Mouse (Mus musculus) hindbrain, embryonic 12.5 days (tissue): ENCODE measurements at regions not wholly inside any gene's neighbourhood (a gene's known extent, or its start where the extent isn't known, plus 50 kb on each side); places are given as distances from the start of the nearest gene placed in this dataset.

Experiments used
- ATAC-seq: fragments of 200-750 bp; cut with Nextera tagmentation; 2 replicates; pipeline ENCODE4 v1.8.0; 2017; ENCODE audit warnings: moderate TSS enrichment; ENCODE audit not compliant: low FRiP score
- H3K27ac ChIP-seq: fragments of 300-500 bp; sonication (generic); 2 replicates; pipeline ENCODE4 v1.5.1; 2016; ENCODE audit warnings: mild to moderate bottlenecking
- H3K27me3 ChIP-seq: fragments of 300-500 bp; sonication (generic); 2 replicates; pipeline ENCODE4 v1.6.1; 2016; ENCODE audit warnings: mild to moderate bottlenecking
- H3K36me3 ChIP-seq: fragments of 300-500 bp; sonication (generic); 2 replicates; pipeline ENCODE4 v1.6.1; 2016; ENCODE audit warnings: mild to moderate bottlenecking
- H3K4me1 ChIP-seq: fragments of 300-500 bp; sonication (generic); 2 replicates; pipeline ENCODE4 v1.6.1; 2016
- H3K4me2 ChIP-seq: fragments of 300-500 bp; sonication (generic); replicated peaks from 2 replicates; pipeline ENCODE4 v1.6.1; 2016; ENCODE audit warnings: mild to moderate bottlenecking
- H3K4me3 ChIP-seq: fragments of 300-500 bp; sonication (generic); 2 replicates; pipeline ENCODE4 v1.5.1; 2016; ENCODE audit warnings: mild to moderate bottlenecking
- H3K9ac ChIP-seq: fragments of 300-500 bp; sonication (generic); 2 replicates; pipeline ENCODE4 v1.6.1; 2016; ENCODE audit warnings: mild to moderate bottlenecking, moderate library complexity
- H3K9me3 ChIP-seq: fragments of 300-500 bp; sonication (generic); replicated peaks from 2 replicates; pipeline ENCODE4 v1.6.1; 2016; ENCODE audit warnings: mild to moderate bottlenecking
- WGBS: fragments of 180-500 bp; shearing (Covaris S2); methylation state at CpG from one replicate; pipeline ENCODE4 v1.1.7; 2016; 5-methylcytosine and 5-hydroxymethylcytosine counted together

DNA sequence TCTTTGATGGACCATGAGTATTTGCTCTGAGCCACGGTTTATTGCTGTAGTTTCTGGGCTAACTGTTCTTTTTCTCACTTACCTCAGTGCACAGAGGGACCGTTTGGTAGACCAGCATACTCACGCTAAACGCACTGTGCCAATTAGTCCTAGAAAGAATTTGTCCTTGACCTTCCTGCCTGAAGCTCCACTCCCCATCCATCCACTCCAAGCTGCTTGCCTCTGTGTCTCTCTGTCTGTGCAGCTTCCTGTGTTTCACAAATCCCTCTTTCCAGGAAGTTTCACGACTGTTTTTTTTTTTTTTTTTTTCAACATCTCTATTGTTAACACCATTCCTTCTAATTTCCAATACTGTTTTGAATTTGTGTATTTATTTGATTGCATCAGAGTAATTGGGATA, 116.8 kb downstream of the Btg1 start:
- H3K27ac ChIP-seq, result no peak overlapping the region
- no peaks in the 10 kb centered on the region for H3K4me1 ChIP-seq
- no peaks in the 10 kb centered on the region for H3K9me3 ChIP-seq
- H3K4me3 ChIP-seq, result no peak overlapping the region
- H3K4me2 ChIP-seq, result no peak overlapping the region
- no peaks in the 10 kb centered on the region for H3K36me3 ChIP-seq
- H3K27me3 ChIP-seq, result no peaks in the 10 kb centered on the region
- no peak for ATAC-seq
- WGBS, result 79% methylated on average over 5 of the region's 5 CpGs
- no peak overlapping the region for H3K9ac ChIP-seq

DNA sequence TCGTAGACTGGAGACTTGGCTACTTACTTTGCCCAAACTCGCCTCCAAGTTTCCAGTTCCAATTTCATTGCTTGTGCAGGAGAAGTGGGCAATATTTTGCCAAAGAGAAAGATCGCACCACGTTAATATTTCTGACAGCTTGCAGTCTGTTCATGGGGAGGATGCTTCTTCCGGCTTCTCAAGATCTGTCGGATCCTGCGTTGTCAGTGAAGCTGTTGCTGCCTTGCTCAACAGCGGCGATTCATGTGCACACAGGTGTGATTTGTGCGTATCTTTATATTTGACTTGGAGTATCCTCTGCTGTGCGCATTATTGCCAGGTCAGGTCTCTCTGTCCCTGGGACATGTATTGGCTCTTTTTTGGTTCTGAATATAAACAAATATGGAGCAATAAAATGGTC, 118.3 kb downstream of the Btg1 start:
- Histone ChIP-seq H3K4me1 (no peaks in the 10 kb centered on the region), H3K36me3 (no peaks in the 10 kb centered on the region), H3K9ac (no peak overlapping the region), H3K4me2 (no peak overlapping the region), H3K4me3 (no peak overlapping the region), H3K27me3 (no peaks in the 10 kb centered on the region), H3K9me3 (no peaks in the 10 kb centered on the region), H3K27ac (no peak overlapping the region)
- WGBS, result 93% methylated on average over 11 of the region's 11 CpGs
- no peak for ATAC-seq

DNA sequence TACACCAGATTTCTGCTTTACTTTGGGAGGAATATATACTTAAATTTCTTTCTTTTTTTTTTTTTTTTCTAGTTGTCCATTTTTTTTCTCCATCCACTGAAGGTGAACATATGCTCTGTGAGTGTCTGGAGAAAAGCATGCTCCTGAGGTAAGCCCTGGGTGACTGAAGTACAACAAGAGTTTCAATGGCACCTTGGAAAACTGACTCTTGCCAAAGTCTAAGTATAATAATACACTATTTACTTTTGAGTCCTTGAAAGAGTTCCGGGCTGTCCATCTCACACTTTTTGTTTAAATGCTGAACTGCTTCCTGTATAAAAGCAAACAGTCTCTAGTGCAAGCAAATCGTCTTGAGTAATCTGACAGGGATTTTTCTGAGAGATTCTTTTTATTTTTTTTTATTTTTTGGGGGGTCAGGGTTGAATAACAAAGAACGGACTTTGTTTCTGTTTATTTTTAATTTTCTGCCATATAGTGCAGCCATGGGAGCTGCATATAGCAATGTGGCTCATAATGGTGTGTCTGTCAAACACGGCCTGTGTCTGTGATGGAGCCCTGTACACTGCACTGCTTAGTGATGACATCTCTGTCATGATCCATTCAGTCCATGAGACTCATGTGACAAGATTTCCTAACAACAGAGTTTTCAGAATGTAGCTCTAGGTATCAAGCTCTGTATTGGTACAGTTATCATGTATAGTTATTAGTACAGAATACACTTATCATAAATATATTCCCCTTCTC, 119.3 kb downstream of the Btg1 start:
- ATAC-seq, result no peak
- Histone ChIP-seq H3K9ac (no peak overlapping the region), H3K4me2 (no peak overlapping the region), H3K9me3 (no peaks in the 10 kb centered on the region), H3K4me3 (no peak overlapping the region), H3K27me3 (no peaks in the 10 kb centered on the region), H3K36me3 (no peaks in the 10 kb centered on the region), H3K27ac (no peak overlapping the region), H3K4me1 (no peaks in the 10 kb centered on the region)
- 79% methylated on average over 4 of the region's 4 CpGs for WGBS

DNA sequence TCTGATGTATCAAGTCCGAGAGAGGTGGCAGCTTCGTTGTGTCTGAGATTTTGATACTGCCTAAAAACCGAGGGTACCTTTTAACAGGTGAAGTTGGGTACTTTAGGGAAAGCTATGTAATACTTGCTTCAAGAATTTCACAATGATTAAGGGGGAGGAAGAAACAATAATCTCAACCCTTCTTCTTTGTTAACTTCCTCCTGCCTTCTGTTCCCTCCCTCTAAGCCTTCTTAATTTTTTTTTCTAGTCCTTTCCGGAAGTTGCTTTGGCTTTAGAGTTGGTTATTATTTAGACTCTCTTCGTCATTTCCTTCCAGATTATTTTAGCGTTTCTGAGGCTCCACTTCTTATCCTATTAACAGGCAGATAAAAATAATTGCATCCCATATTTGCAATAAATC, 121.2 kb downstream of the Btg1 start:
- WGBS, result 89% methylated on average over 6 of the region's 6 CpGs
- H3K4me3 ChIP-seq, result no peak overlapping the region
- no peak overlapping the region for H3K9ac ChIP-seq
- H3K36me3 ChIP-seq, result no peaks in the 10 kb centered on the region
- no peak for ATAC-seq
- no peak overlapping the region for H3K4me2 ChIP-seq
- H3K4me1 ChIP-seq, result no peaks in the 10 kb centered on the region
- no peaks in the 10 kb centered on the region for H3K27me3 ChIP-seq
- no peaks in the 10 kb centered on the region for H3K9me3 ChIP-seq
- H3K27ac ChIP-seq, result no peak overlapping the region

DNA sequence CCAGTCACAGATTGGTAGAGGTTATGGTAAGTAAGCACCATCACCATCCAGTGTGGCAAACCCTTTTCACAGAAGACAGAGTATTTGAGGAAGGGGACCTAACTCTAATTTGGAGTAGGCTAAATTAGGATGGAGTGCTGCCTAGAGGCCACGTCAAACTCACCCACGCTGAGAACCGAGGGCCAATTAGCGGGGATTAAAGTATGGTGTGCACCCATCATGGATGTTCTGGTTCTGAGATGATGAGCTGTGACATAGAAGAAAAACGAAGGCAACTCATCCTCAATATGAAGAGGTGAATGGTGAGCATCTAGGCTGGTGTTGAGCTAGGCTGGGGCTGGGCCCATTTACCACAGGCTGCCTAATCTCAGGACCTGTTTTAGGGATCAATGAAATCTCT, 121.8 kb downstream of the Btg1 start:
- H3K27me3 ChIP-seq, result no peaks in the 10 kb centered on the region
- H3K4me2 ChIP-seq, result no peak overlapping the region
- H3K4me1 ChIP-seq, result no peaks in the 10 kb centered on the region
- H3K9ac ChIP-seq, result no peak overlapping the region
- no peaks in the 10 kb centered on the region for H3K9me3 ChIP-seq
- H3K27ac ChIP-seq, result no peak overlapping the region
- no peak for ATAC-seq
- no peak overlapping the region for H3K4me3 ChIP-seq
- H3K36me3 ChIP-seq, result no peaks in the 10 kb centered on the region
- WGBS, result 94% methylated on average over 5 of the region's 5 CpGs

DNA sequence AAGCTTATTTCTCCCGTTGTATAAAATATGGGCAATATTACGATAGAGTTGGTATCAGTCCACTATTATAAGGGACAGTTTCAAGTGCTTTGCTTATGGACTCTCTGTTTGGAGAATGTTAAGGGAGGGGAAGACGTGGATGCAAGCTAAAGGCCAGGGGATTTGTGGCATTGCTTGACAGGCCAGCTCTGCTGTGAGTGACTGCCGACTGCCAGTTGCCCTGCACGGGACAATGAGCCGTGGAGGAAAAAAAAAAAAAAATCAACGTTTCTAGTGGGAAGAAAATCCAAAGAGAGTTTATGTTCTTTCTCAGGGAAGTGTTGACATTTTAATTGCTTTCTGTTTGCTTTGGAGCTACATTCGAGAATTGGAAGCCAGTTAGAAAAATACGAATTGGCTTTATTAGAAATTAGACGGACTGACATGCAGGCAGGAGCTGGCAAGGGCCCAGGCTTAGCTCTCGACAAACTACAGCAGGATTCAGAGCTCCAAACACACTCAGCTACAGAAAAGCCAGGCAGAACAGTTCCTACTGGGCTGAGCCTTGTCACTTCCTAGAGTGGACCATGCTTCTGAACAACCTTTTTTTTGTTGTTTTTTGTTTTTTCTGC, 127.5 kb downstream of the Btg1 start:
- Histone ChIP-seq H3K36me3 (no peaks in the 10 kb centered on the region), H3K4me2 (no peak overlapping the region), H3K9ac (no peak overlapping the region), H3K4me1 (0 out of 2 replicates have a peak, but pooled peaks cover 5% of the 10 kb centered on the region), H3K27me3 (no peaks in the 10 kb centered on the region), H3K4me3 (no peak overlapping the region), H3K27ac (no peak overlapping the region), H3K9me3 (no peaks in the 10 kb centered on the region)
- ATAC-seq, result no peak
- WGBS, result 57% methylated on average over 11 of the region's 11 CpGs

DNA sequence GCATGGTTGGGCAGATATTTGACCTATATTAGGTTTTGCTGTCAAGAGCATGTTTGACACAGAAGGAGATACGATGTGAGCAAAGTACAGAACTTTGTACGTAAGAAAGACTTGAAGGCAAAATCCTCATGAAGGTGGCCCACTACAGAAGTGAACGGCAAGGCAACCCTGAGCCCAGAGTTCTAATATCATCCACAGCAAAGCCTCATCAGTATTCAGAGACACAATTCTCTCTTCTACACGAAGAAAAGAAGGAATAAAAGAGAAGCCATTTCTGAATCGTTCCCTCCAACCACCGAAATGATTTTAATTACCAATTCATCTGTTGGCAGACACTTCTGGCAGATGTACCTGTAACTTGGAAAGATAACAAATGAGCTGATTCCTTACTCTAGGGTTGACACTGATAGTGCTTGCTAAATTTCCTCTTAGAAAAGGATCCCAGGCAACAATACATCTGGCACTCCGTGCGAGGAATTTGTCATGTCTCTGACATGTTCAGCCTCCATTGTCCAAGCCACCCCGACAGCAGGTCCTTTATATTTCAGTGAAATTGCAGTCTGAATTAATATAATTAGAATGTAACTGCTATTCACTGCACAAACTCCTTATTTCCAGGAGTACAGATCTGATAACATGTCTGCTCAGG, 130.3 kb downstream of the Btg1 start:
- Histone ChIP-seq H3K9ac (no peak overlapping the region), H3K4me2 (no peak overlapping the region), H3K36me3 (no peaks in the 10 kb centered on the region), H3K27ac (no peak overlapping the region), H3K9me3 (no peaks in the 10 kb centered on the region), H3K27me3 (no peaks in the 10 kb centered on the region), H3K4me3 (no peak overlapping the region), H3K4me1 (peaks cover 12% of the 10 kb centered on the region; the same call in 1 of the 2 replicates)
- 60% methylated on average over 9 of the region's 9 CpGs for WGBS
- ATAC-seq, result no peak

DNA sequence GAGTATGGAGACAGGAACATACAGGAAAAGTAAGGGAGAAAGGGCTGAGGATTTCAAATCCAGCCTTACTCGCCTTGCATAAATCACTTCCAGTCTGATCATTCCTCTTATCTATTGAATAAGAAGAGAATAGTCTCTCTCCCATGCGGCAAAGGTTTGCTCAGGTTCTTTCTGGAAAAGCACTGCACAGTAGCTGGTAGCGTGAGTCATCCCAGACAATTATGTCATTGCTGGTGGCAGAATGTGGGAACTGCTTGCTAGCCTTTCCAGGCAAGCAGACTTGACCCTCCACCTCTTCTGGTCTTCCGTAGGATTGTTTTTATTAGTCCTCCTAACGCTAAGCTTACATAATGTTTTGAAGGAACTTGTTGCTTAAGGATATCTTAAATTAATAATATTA, 134.1 kb downstream of the Btg1 start:
- H3K9me3 ChIP-seq, result no peaks in the 10 kb centered on the region
- H3K4me3 ChIP-seq, result no peak overlapping the region
- no peak overlapping the region for H3K9ac ChIP-seq
- no peaks in the 10 kb centered on the region for H3K27me3 ChIP-seq
- H3K4me2 ChIP-seq, result no peak overlapping the region
- no peaks in the 10 kb centered on the region for H3K36me3 ChIP-seq
- 55% methylated on average over 5 of the region's 5 CpGs for WGBS
- H3K4me1 ChIP-seq, result peaks cover 35% of the 10 kb centered on the region
- H3K27ac ChIP-seq, result no peak overlapping the region
- ATAC-seq, result no peak

DNA sequence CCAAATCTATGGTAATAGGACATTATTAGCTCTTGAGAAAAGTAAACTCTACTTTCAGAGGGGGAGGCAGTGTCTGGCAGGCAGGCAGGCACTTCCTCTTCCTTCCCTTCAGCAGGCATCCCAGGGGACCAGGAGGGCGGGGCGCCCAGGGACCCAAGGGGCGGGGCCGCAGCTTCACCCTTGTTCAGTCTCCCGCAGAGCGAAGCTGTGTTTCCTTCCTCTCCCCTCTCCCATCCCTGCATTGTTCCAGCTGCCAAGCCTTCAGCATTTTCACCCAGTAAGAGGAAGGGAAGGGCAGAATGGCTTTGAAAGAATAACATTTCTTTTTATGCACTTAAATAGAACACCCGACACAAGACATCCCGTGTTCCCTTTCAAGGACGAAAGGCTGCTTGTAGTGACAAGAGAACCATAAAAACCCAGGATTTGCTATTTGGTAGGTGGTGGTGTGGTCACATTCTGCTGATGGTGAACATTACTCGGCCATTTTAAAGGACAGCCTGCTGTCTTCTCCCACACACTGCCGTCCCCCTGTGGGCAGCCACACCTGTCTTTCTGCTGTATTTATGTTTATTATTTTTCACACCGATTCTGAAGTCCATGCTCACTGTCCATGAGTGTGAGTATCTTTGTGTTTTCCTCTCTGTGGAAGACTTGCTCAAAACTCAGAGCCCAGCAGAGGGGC, 134.9 kb downstream of the Btg1 start:
- H3K4me2 ChIP-seq, result peak overlapping the region; percentile 40
- H3K4me1 ChIP-seq, result peaks cover 36% of the 10 kb centered on the region
- H3K27ac ChIP-seq, result peak overlapping the region; percentile 71
- H3K9me3 ChIP-seq, result no peaks in the 10 kb centered on the region
- H3K36me3 ChIP-seq, result no peaks in the 10 kb centered on the region
- WGBS, result 13% methylated on average over 12 of the region's 12 CpGs
- no peaks in the 10 kb centered on the region for H3K27me3 ChIP-seq
- no peak overlapping the region for H3K4me3 ChIP-seq
- peak; percentile 69 for ATAC-seq
- H3K9ac ChIP-seq, result 0 out of 2 replicates have a peak overlapping the region, but pooled peaks have one; percentile 13

DNA sequence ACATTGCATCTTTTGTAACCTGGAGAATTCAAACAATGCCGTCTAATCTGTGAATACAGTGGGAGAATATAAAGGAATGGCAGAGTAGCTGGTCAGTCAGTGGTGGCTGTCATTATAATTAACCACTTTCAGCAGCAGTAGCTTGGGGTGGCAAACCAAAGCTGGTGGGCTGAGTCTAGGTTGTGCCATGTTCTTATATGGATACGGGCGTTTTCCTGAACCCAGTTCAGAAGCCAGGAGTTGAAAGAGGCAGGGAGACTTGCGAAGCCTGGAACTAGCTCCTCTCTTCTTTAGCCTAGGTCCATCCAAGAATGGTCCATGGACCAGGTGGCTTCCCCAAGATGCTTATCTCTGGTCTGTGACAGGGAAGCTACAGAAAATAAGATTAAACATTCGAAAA, 135.7 kb downstream of the Btg1 start:
- no peaks in the 10 kb centered on the region for H3K9me3 ChIP-seq
- no peak overlapping the region for H3K9ac ChIP-seq
- no peak overlapping the region for H3K4me2 ChIP-seq
- peaks cover 32% of the 10 kb centered on the region for H3K4me1 ChIP-seq
- H3K36me3 ChIP-seq, result no peaks in the 10 kb centered on the region
- no peak overlapping the region for H3K27ac ChIP-seq
- no peak for ATAC-seq
- H3K4me3 ChIP-seq, result no peak overlapping the region
- 87% methylated on average over 5 of the region's 5 CpGs for WGBS
- no peaks in the 10 kb centered on the region for H3K27me3 ChIP-seq

DNA sequence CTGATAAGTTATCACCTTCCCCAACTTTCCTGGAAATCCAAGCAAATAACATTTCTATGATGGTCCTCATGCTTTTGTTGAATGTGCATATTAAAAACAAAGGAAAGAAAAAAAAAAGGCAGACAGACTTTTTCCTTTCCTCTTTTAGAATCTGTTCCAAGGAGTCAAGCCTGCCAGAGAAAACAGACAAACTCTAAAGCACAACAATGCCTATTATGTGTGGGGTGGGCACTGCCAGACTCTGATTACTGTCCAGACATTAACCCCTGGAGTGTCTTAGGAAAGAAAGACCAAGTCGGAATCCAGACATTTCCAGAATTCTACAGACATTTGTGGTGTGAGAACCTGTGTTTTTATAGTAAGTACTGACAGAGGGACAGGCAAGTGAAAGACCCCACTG, 136.7 kb downstream of the Btg1 start:
- no peaks in the 10 kb centered on the region for H3K36me3 ChIP-seq
- H3K9me3 ChIP-seq, result no peaks in the 10 kb centered on the region
- no peak overlapping the region for H3K9ac ChIP-seq
- H3K27ac ChIP-seq, result 0 out of 2 replicates have a peak overlapping the region, but pooled peaks have one; percentile 40
- H3K27me3 ChIP-seq, result no peaks in the 10 kb centered on the region
- no peak overlapping the region for H3K4me3 ChIP-seq
- ATAC-seq, result no peak
- WGBS, result 29% methylated on average over 1 of the region's 1 CpGs
- H3K4me2 ChIP-seq, result no peak overlapping the region
- peaks cover 32% of the 10 kb centered on the region for H3K4me1 ChIP-seq

DNA sequence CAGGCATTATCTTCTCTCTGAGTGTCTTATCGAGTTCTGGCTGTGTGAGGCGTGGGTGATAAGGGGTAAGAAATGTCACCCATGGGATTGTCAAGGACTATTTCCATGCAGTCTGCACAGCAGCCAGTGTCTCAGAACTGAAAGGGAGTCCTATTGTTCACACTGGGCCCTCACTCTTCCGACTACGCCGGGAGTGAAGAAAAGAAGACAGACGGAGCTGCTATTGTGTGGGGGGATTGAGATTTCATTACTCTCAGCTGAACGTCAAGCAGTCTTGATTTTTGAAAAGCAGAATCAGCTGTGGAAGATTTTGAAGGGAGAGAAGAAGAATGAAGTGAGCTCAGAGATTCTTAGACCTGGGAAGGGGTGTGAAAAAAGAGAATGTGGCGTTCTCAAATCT, 138.9 kb downstream of the Btg1 start:
- no peak overlapping the region for H3K9ac ChIP-seq
- H3K27me3 ChIP-seq, result no peaks in the 10 kb centered on the region
- no peak overlapping the region for H3K4me2 ChIP-seq
- H3K27ac ChIP-seq, result peak overlapping the region; percentile 60; the same call in 1 of the 2 replicates
- H3K4me1 ChIP-seq, result peaks cover 32% of the 10 kb centered on the region
- ATAC-seq, result peak; percentile 39
- no peaks in the 10 kb centered on the region for H3K9me3 ChIP-seq
- no peak overlapping the region for H3K4me3 ChIP-seq
- 19% methylated on average over 8 of the region's 8 CpGs for WGBS
- H3K36me3 ChIP-seq, result no peaks in the 10 kb centered on the region
